Mouse (Mus musculus) megakaryocyte, embryonic 14.5 days (primary cell): ENCODE measurements around the gene Nsun5.

Source experiments
- FLI1 ChIP-seq: IDR thresholded peaks from 2 replicates; pipeline ENCODE4 v1.6.1; 2012; ENCODE audit warnings: low read length, inconsistent platforms, mixed read lengths
- GATA1 ChIP-seq: IDR thresholded peaks from 3 replicates; pipeline ENCODE4 v1.6.1; 2012; ENCODE audit warnings: mixed read lengths, low read length, inconsistent platforms, borderline replicate concordance

GRCm38 (mm10) chr5:135352995-135353394 is 16.8 kb upstream of the Nsun5 start, which contains the start of gene Trim50:
- no peak for TF ChIP-seq GATA1
- TF ChIP-seq FLI1 = no peak
